Mouse (Mus musculus) kidney, adult 2 months (tissue): ENCODE measurements around the gene Strap.

Experiments
- CTCF ChIP-seq: fragments of 200-500 bp; conservative IDR thresholded peaks from 2 replicates; pipeline ENCODE4 v1.5.1; 2011; ENCODE audit warnings: low read depth, mild to moderate bottlenecking, control low read depth, low read length, moderate library complexity, mixed read lengths; ENCODE audit not compliant: insufficient read depth, insufficient read length
- POLR2A ChIP-seq: fragments of 200-500 bp; IDR thresholded peaks from one replicate; pipeline ENCODE4 v1.6.1; 2011; ENCODE audit warnings: low read depth, low read length, control low read depth

- no peak for TF ChIP-seq CTCF
- TF ChIP-seq POLR2A, result no peak
Observed at GRCm38 (mm10) chr6:137734460-137734845, 425 bp upstream of the Strap start.
